Mouse (Mus musculus) midbrain, embryonic 10.5 days (tissue): ENCODE results near the gene Mlxipl. TPM values are rescaled to one million over a fixed set of nuclear protein-coding genes. Genes with fewer than 3 reads are reported as not detected.

ENCODE experiments used
- DNase-seq: peaks from one replicate; pipeline ENCODE4 v3.0.0-alpha.2; 2017; ENCODE audit warnings: low spot score
- H3K27ac ChIP-seq: fragments of 300-500 bp; sonication (generic); replicated peaks from 2 replicates; pipeline ENCODE4 v1.5.1; 2016; ENCODE audit warnings: mild to moderate bottlenecking
- H3K27me3 ChIP-seq: fragments of 300-500 bp; sonication (generic); 2 replicates; pipeline ENCODE4 v1.6.1; 2016; ENCODE audit warnings: low read depth, mild to moderate bottlenecking; ENCODE audit not compliant: poor library complexity, severe bottlenecking
- H3K36me3 ChIP-seq: fragments of 300-500 bp; sonication (generic); 2 replicates; pipeline ENCODE4 v1.6.1; 2016; ENCODE audit warnings: mild to moderate bottlenecking, moderate library complexity
- H3K4me1 ChIP-seq: fragments of 300-500 bp; sonication (generic); 2 replicates; pipeline ENCODE4 v1.6.1; 2016
- H3K4me3 ChIP-seq: fragments of 300-500 bp; sonication (generic); 2 replicates; pipeline ENCODE4 v1.5.1; 2016; ENCODE audit warnings: mild to moderate bottlenecking, moderate library complexity
- H3K9me3 ChIP-seq: fragments of 300-500 bp; sonication (generic); replicated peaks from 2 replicates; pipeline ENCODE4 v1.6.1; 2016; ENCODE audit warnings: mild to moderate bottlenecking
- WGBS: fragments of 180-500 bp; shearing (Covaris S2); methylation state at CpG from one replicate; pipeline ENCODE4 v1.1.7; 2016; 5-methylcytosine and 5-hydroxymethylcytosine counted together
- polyA plus RNA-seq: library from polyadenylated mRNA; unstranded; fragments of >200 nt; fragmentation: Nextera tagmentation; extraction: Ambion mirVana; gene quantifications from 2 replicates; pipeline ENCODE4 v1.2.1, GENCODE M21; 2016

The Mlxipl gene
- polyA plus RNA-seq, 1 experiment from 2014 or later: 2.0 TPM

- no peaks in the 10 kb centered on the region for H3K9me3 ChIP-seq
- H3K4me3 ChIP-seq: no peak overlapping the region
- H3K27me3 ChIP-seq: peaks cover 13% of the 10 kb centered on the region
- H3K36me3 ChIP-seq: no peaks in the 10 kb centered on the region
- H3K27ac ChIP-seq: no peak overlapping the region
- no peaks in the 10 kb centered on the region for H3K4me1 ChIP-seq
- no peak for DNase-seq
- WGBS: 61% methylated on average over 1 of the region's 1 CpGs
Measured at GRCm38 (mm10) chr5:135100981-135101380, 11.3 kb downstream of the Mlxipl start.

GRCm38 (mm10) chr5:135103999-135104660 lies 14.4 kb downstream of the Mlxipl start:
- no peak for DNase-seq
- 67% methylated on average over 11 of the region's 11 CpGs for WGBS
- Histone ChIP-seq H3K27ac (no peak overlapping the region), H3K4me3 (no peak overlapping the region), H3K36me3 (no peaks in the 10 kb centered on the region), H3K9me3 (no peaks in the 10 kb centered on the region), H3K27me3 (peaks cover 45% of the 10 kb centered on the region), H3K4me1 (peaks cover 23% of the 10 kb centered on the region)

- peak; percentile 88 for DNase-seq
- H3K9me3 ChIP-seq: no peaks in the 10 kb centered on the region
Measured at GRCm38 (mm10) chr5:135106758-135107256, 17.1 kb downstream of the Mlxipl start.

GRCm38 (mm10) chr5:135107521-135108501 lies 18.1 kb downstream of the Mlxipl start:
- Histone ChIP-seq H3K4me1 (peaks cover 23% of the 10 kb centered on the region), H3K27ac (peak overlapping the region; percentile 77; the same call in 1 of the 2 replicates), H3K36me3 (no peaks in the 10 kb centered on the region), H3K27me3 (peaks cover 63% of the 10 kb centered on the region), H3K9me3 (no peaks in the 10 kb centered on the region), H3K4me3 (peak overlapping the region; percentile 67)
- 11% methylated on average over 40 of the region's 40 CpGs for WGBS
- DNase-seq: peak; percentile 63

More at GRCm38 (mm10) chr5:135106758-135107256, 17.1 kb downstream of the Mlxipl start:
- Histone ChIP-seq H3K4me3 (peak overlapping the region; percentile 67), H3K4me1 (peaks cover 23% of the 10 kb centered on the region), H3K27me3 (peaks cover 63% of the 10 kb centered on the region), H3K27ac (peak overlapping the region; percentile 77), H3K36me3 (no peaks in the 10 kb centered on the region)
- WGBS: under 1% methylated on average over 48 of the region's 48 CpGs

GRCm38 (mm10) chr5:135109017-135109416 lies 19.3 kb downstream of the Mlxipl start:
- no peak overlapping the region for H3K27ac ChIP-seq
- 52% methylated on average over 6 of the region's 6 CpGs for WGBS
- H3K4me1 ChIP-seq: peaks cover 23% of the 10 kb centered on the region
- no peaks in the 10 kb centered on the region for H3K36me3 ChIP-seq
- H3K4me3 ChIP-seq: no peak overlapping the region
- peaks cover 63% of the 10 kb centered on the region for H3K27me3 ChIP-seq
- no peak for DNase-seq
- no peaks in the 10 kb centered on the region for H3K9me3 ChIP-seq

GRCm38 (mm10) chr5:135109426-135109825 lies 19.7 kb downstream of the Mlxipl start:
- Histone ChIP-seq H3K9me3 (no peaks in the 10 kb centered on the region), H3K4me3 (no peak overlapping the region)

DNA sequence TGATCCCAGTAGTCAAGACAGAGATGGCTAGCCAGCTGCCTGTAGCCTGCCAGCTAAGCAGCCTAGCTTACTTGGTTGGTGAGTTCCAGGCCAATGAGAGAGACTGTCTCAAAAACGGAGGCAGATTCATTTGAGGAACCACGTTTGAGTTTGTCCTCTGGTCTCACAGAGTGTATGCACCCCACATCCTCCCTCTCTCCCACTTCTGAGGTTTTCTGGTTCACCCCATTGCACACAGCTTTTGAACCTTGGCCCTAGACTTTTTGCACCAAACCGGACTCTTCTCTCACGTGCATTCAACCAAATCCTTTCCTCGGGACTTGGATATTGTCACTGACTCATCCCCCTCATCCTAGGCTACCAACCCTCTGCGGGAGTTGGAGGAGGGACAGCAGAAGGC lies 20.3 kb downstream of the Mlxipl start:
- H3K4me3 ChIP-seq: no peak overlapping the region
- no peaks in the 10 kb centered on the region for H3K9me3 ChIP-seq
- no peak for DNase-seq
- 69% methylated on average over 6 of the region's 6 CpGs for WGBS
- peaks cover 23% of the 10 kb centered on the region for H3K4me1 ChIP-seq
- peaks cover 59% of the 10 kb centered on the region for H3K27me3 ChIP-seq
- H3K27ac ChIP-seq: no peak overlapping the region
- H3K36me3 ChIP-seq: no peaks in the 10 kb centered on the region

More at GRCm38 (mm10) chr5:135109426-135109825, 19.7 kb downstream of the Mlxipl start:
- Histone ChIP-seq H3K4me1 (peaks cover 23% of the 10 kb centered on the region), H3K27ac (no peak overlapping the region), H3K27me3 (peaks cover 63% of the 10 kb centered on the region), H3K36me3 (no peaks in the 10 kb centered on the region)
- 93% methylated on average over 3 of the region's 3 CpGs for WGBS
- no peak for DNase-seq

DNA sequence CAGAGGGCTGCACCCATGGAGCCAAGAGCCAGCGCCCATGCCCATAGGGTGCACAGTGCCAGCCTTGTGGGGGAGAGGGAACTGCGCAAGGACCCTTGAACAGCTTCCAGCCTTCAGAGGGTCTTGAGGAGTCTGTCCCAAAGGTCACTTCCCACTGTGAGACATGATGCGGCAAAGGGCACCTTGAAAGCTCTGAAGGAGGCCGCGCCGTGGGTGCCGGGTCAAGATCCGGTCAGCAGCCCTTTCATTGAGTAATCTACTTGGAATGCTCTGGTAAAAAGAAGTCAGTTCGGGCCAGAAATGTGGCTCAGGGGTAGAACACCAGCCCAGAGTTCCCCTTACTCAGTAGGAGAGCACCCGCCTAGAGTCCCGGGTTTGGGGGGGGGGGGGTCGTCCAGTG lies 24.1 kb downstream of the Mlxipl start:
- WGBS: 87% methylated on average over 12 of the region's 12 CpGs
- H3K27me3 ChIP-seq: peaks cover 21% of the 10 kb centered on the region
- H3K27ac ChIP-seq: no peak overlapping the region
- no peaks in the 10 kb centered on the region for H3K9me3 ChIP-seq
- H3K4me1 ChIP-seq: peaks cover 3% of the 10 kb centered on the region
- DNase-seq: no peak
- no peaks in the 10 kb centered on the region for H3K36me3 ChIP-seq
- H3K4me3 ChIP-seq: no peak overlapping the region

DNA sequence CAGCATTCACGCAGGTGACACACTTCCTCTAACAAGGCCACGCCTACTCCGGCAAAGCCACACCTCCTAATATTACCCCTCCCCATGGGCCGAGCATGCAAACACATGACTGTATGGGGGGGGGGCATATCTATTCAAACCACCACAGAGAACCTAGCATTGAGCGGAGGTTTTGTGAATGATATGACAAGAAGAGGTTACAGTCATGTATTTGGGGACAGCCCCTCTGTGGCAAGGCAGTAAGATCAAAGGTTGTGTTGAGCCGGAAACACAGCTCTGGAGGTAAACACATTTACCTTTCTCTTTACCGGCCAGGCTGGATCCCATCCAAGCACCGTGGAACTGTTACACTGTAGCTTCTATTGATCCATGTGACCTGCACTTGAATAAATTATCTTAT lies 25.6 kb downstream of the Mlxipl start:
- no peaks in the 10 kb centered on the region for H3K36me3 ChIP-seq

DNA sequence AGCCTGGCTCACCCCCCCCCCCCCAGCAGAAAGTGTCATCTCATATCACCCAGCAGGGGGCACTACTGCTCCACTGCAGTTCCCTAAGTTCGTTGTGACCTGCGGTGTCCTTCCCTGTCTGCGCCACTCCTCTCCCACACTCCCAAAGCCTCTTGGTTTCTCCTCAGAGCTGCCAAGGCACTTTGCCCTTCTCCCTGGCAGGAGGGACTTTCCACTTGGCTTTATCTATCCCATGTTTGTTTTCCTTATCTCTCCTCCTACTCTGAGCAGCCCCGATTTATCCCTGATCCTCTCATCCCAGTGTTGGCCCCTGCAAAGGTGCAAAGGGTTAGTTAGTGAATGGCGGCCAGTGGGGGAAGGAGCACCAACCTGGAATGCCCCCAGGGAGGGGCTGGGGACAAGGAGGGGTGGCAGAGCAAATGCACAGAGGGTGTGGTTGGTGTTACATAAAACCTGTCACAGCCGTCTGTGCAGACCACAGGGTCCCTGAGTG lies 28.9 kb downstream of the Mlxipl start:
- Histone ChIP-seq H3K27ac (no peak overlapping the region), H3K36me3 (no peaks in the 10 kb centered on the region), H3K9me3 (no peaks in the 10 kb centered on the region), H3K4me3 (no peak overlapping the region), H3K27me3 (peaks cover 22% of the 10 kb centered on the region), H3K4me1 (peaks cover 5% of the 10 kb centered on the region)
- 38% methylated on average over 6 of the region's 6 CpGs for WGBS
- peak; percentile 64 for DNase-seq

More for the DNA sequence above, 25.6 kb downstream of the Mlxipl start:
- Histone ChIP-seq H3K27ac (no peak overlapping the region), H3K27me3 (peaks cover 7% of the 10 kb centered on the region; the same call in 1 of the 2 replicates), H3K9me3 (no peaks in the 10 kb centered on the region), H3K4me1 (peaks cover 5% of the 10 kb centered on the region), H3K4me3 (no peak overlapping the region)
- DNase-seq: no peak
- 92% methylated on average over 8 of the region's 8 CpGs for WGBS

DNA sequence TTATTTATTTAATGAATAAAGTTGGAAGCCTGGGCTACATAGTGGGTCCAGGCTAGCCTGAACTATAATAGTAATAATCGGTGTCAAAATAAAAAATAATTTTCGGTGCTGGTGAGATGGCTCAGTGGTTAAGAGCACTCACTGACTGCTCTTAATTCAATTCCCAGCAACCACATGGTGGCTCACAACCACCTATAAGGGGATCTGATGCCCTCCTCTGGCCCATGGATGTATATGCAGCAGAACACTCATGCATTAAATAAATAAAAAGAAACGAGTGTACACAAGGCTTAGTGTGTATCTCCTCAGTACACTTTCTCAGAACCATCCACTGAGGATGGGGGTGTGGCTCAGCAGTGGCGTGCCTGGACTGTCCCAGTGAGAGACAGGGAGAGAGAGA lies 31.1 kb downstream of the Mlxipl start:
- Histone ChIP-seq H3K36me3 (no peaks in the 10 kb centered on the region), H3K27me3 (peaks cover 22% of the 10 kb centered on the region), H3K9me3 (no peaks in the 10 kb centered on the region), H3K4me3 (no peak overlapping the region), H3K27ac (no peak overlapping the region), H3K4me1 (peaks cover 5% of the 10 kb centered on the region)
- 70% methylated on average over 4 of the region's 4 CpGs for WGBS
- DNase-seq: no peak

- no peak for DNase-seq
- Histone ChIP-seq H3K36me3 (no peaks in the 10 kb centered on the region), H3K27ac (no peak overlapping the region), H3K4me3 (no peak overlapping the region), H3K9me3 (no peaks in the 10 kb centered on the region), H3K4me1 (no peaks in the 10 kb centered on the region), H3K27me3 (peaks cover 17% of the 10 kb centered on the region)
- WGBS: 64% methylated on average over 6 of the region's 6 CpGs
Measured at GRCm38 (mm10) chr5:135126121-135126520, 36.4 kb downstream of the Mlxipl start.
